Mouse (Mus musculus) heart, postnatal 4 days (tissue): ENCODE results near the gene Wdr78. TPM values are rescaled to one million over a fixed set of nuclear protein-coding genes. Genes with fewer than 3 reads are reported as not detected.
A peak's percentile ranks its signal among the peaks of the same experiment; 100 is the strongest.

Experiments used
- DNase-seq: peaks from one replicate; pipeline ENCODE4 v3.0.0; 2021
- total RNA-seq, 2 experiments: library from RNA; stranded (reverse); gene quantifications; 2 replicates each; pipeline ENCODE4 v1.2.3; 2021

Gene Wdr78
- total RNA-seq = 1 to 10 TPM; 1.1 to 1.5 TPM

- peak; percentile 96 for DNase-seq
Observed at GRCm38 (mm10) chr4:103114184-103115111, at the start of gene Wdr78, which contains the start of gene Mier1. TSS of gene Wdr78 (minus strand) at chr4:103114555. TSS of gene Mier1 (plus strand) at chr4:103114390.

GRCm38 (mm10) chr4:103158781-103159180, 44.4 kb upstream of the Wdr78 start:
- DNase-seq = no peak

- DNase-seq = no peak
Observed at GRCm38 (mm10) chr4:103151946-103152345, 37.6 kb upstream of the Wdr78 start.

GRCm38 (mm10) chr4:103146339-103146738, 32.0 kb upstream of the Wdr78 start:
- DNase-seq = peak; percentile 87

- DNase-seq = no peak
Observed at GRCm38 (mm10) chr4:103136946-103137345, 22.6 kb upstream of the Wdr78 start.

- DNase-seq = no peak
Observed at GRCm38 (mm10) chr4:103126533-103126932, 12.2 kb upstream of the Wdr78 start.

- DNase-seq = no peak
Observed at GRCm38 (mm10) chr4:103123606-103124005, 9.3 kb upstream of the Wdr78 start.

- DNase-seq = no peak
Observed at GRCm38 (mm10) chr4:103123086-103123485, 8.7 kb upstream of the Wdr78 start.

GRCm38 (mm10) chr4:103120874-103121389, 6.6 kb upstream of the Wdr78 start:
- DNase-seq = no peak

GRCm38 (mm10) chr4:103120395-103120794, 6.0 kb upstream of the Wdr78 start:
- no peak for DNase-seq

- DNase-seq = no peak
Observed at GRCm38 (mm10) chr4:103120028-103120384, 5.7 kb upstream of the Wdr78 start.

- DNase-seq = peak; percentile 86
Observed at GRCm38 (mm10) chr4:103119229-103120027, 5.1 kb upstream of the Wdr78 start.

- DNase-seq = no peak
Observed at GRCm38 (mm10) chr4:103118888-103119228, 4.5 kb upstream of the Wdr78 start.

- DNase-seq = no peak
Observed at GRCm38 (mm10) chr4:103113402-103113801, 953 bp downstream of the Wdr78 start.

- no peak for DNase-seq
Observed at GRCm38 (mm10) chr4:103112651-103113050, 1.7 kb downstream of the Wdr78 start.

- no peak for DNase-seq
Observed at GRCm38 (mm10) chr4:103098532-103098931, 15.8 kb downstream of the Wdr78 start.

- no peak for DNase-seq
Observed at GRCm38 (mm10) chr4:103095921-103096320, 18.4 kb downstream of the Wdr78 start.

- DNase-seq = no peak
Observed at GRCm38 (mm10) chr4:103085237-103085636, 29.1 kb downstream of the Wdr78 start.

- DNase-seq = no peak
Observed at GRCm38 (mm10) chr4:103070631-103071030, 43.7 kb downstream of the Wdr78 start.

GRCm38 (mm10) chr4:103067906-103068655, 46.3 kb downstream of the Wdr78 start:
- DNase-seq = no peak

GRCm38 (mm10) chr4:103064976-103065375, 49.4 kb downstream of the Wdr78 start:
- DNase-seq = no peak

GRCm38 (mm10) chr4:103064421-103064820, 49.9 kb downstream of the Wdr78 start:
- no peak for DNase-seq
